Mouse (Mus musculus) embryonic fibroblast, embryonic 13.5 days (primary cell): Measurements from ENCODE around the gene Bean1. TPM values are rescaled to one million over a fixed set of nuclear protein-coding genes. Genes with fewer than 3 reads are reported as not detected.

Experiments
- H3K27ac ChIP-seq: 2 replicates; pipeline ENCODE4 v1.5.1; 2012; ENCODE audit warnings: low read length, control low read depth, inconsistent platforms; ENCODE audit not compliant: insufficient read depth
- H3K4me1 ChIP-seq: 2 replicates; pipeline ENCODE4 v1.6.1; 2011; ENCODE audit warnings: low read length; ENCODE audit not compliant: control insufficient read depth, insufficient read depth
- H3K4me3 ChIP-seq: 2 replicates; pipeline ENCODE4 v1.5.1; 2011; ENCODE audit warnings: mild to moderate bottlenecking, control low read depth, low read length; ENCODE audit not compliant: insufficient read depth
- CTCF ChIP-seq: IDR thresholded peaks from 2 replicates; pipeline ENCODE4 v1.5.1; 2011; ENCODE audit warnings: mild to moderate bottlenecking, control low read depth, low read length, moderate library complexity, borderline replicate concordance; ENCODE audit not compliant: insufficient read depth
- POLR2A ChIP-seq: IDR thresholded peaks from 2 replicates; pipeline ENCODE4 v1.6.1; 2011; ENCODE audit warnings: low read depth, mild to moderate bottlenecking, control low read depth, low read length, moderate library complexity
- polyA plus RNA-seq: library from polyadenylated mRNA; stranded (reverse); fragments of >200 nt; gene quantifications from 2 replicates; pipeline ENCODE4 v1.2.4, GENCODE M21; 2011; ENCODE audit warnings: low read depth; ENCODE audit not compliant: missing spikeins, insufficient read length

Bean1 gene
- polyA plus RNA-seq, 1 experiment: 0.90 TPM

- H3K4me1 ChIP-seq: no peaks in the 10 kb centered on the region
- no peak overlapping the region for H3K27ac ChIP-seq
- TF ChIP-seq CTCF: no peak
- TF ChIP-seq POLR2A: no peak
- no peak overlapping the region for H3K4me3 ChIP-seq
Measured at GRCm38 (mm10) chr8:104232919-104233318, 62.7 kb downstream of the Bean1 start.

GRCm38 (mm10) chr8:104234573-104234972, 64.3 kb downstream of the Bean1 start:
- Histone ChIP-seq H3K27ac (no peak overlapping the region), H3K4me1 (no peaks in the 10 kb centered on the region), H3K4me3 (no peak overlapping the region)
- peak; percentile 59; the same call in 1 of the 2 replicates for TF ChIP-seq CTCF
- no peak for TF ChIP-seq POLR2A

DNA sequence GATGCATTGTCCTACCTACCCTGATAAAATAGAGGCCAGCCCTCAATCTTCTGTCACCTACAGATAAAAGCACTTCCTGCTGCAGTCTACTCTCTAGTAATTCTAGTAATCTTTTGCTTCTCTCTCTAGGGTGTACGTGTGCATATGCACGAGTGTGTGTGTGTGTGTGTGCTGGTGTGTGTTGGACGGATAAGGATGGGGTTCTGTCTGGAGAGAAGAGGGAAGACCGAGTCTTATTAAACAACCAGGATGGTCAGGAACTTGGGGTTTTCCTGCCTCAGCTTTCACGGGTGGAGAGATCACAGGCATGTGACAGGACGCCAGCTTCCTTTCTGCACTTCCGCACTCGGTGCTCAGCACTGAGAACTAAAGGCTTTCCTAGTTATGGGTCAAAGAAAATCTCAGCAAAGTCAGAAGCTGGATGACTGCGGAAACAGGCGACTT, 69.2 kb downstream of the Bean1 start:
- no peak for TF ChIP-seq CTCF
- TF ChIP-seq POLR2A: no peak
- Histone ChIP-seq H3K4me3 (no peak overlapping the region), H3K4me1 (no peaks in the 10 kb centered on the region)

GRCm38 (mm10) chr8:104242038-104242644, 71.9 kb downstream of the Bean1 start:
- no peak overlapping the region for H3K27ac ChIP-seq
- H3K4me1 ChIP-seq: no peaks in the 10 kb centered on the region
- TF ChIP-seq CTCF: no peak
- TF ChIP-seq POLR2A: no peak
- H3K4me3 ChIP-seq: no peak overlapping the region

More for the DNA sequence above, 69.2 kb downstream of the Bean1 start:
- H3K27ac ChIP-seq: no peak overlapping the region

DNA sequence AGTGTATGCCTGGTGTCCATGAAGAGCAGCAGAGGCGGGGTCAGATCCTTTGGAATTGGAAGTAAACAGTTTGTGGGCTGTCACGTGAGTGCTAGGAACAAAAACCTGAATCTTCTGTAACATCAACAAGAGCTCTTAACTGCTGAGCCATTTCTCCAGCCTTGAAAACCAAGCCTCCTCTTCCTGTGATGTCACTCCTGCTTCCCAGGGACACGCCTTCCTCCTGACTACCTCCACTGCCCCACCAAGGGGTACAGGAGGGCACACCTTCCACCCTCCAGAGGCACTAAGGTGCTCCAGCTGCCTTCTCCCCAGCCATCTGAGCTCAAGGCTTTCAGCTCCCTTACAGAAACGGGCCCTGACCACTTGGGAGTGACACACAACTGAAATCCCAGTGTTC, 76.4 kb downstream of the Bean1 start:
- Histone ChIP-seq H3K27ac (no peak overlapping the region), H3K4me3 (no peak overlapping the region), H3K4me1 (no peaks in the 10 kb centered on the region)
- TF ChIP-seq POLR2A (no peak), CTCF (no peak)

DNA sequence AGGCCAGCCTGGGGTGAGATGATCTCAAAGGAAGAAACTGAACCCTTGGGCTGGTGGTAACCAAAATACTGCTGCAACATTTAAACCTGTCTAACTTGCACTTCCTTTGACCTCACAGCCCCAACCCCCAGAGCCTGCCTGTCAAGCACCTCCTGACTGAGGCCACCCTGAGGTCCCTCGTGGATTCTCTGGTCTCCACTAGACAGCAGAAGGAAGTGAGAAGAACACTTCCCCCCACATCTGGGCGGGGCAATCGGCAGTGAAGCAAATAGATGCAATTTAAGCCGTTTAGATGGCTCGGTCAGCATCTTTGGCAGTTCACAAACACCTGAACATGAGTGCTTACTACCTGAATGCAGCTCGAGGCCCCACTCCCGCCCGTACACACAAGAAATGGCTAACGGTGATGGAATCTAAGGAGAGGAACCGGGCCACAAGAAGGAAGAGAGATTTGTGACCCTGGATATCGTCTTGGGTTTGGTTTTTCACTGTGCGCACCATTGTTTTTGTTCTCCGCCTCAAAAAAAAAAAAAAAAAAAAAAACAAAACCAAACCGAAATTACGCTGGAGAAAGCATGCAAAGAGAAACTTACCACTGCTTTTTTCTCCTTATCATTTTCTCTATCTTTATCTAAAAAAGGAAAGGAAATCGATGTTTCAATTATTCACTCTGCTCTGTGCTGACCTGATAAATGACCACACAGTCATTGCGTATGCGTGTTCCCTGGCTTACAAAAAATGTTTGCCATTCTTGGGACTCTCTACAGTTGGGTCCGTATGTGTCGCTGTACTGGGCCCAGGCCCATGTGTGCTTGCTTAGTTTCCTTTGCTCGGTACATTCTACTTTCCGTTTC, 77.0 kb downstream of the Bean1 start:
- no peaks in the 10 kb centered on the region for H3K4me1 ChIP-seq
- H3K4me3 ChIP-seq: peak overlapping the region; percentile 81
- H3K27ac ChIP-seq: no peak overlapping the region
- no peak for TF ChIP-seq CTCF

DNA sequence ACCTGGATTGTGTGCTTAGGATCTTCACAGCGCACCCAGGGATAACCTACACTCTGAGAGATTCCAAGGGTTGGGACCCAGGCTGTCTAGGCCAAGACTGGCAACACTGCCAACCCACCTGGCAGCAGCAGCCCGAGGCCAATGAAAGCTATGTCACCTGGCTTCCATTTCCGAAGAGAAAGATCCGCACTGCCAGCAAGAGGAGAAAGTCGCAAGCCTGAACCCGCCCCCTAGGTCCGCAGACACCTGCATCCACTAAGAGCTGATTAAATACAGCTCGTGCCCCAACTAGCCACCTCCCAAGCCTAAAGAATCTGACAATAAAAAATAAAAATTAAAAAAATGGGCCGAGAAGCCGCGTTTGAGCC, 77.7 kb downstream of the Bean1 start:
- no peak for TF ChIP-seq CTCF
- Histone ChIP-seq H3K27ac (no peak overlapping the region), H3K4me3 (peak overlapping the region; percentile 81)

DNA sequence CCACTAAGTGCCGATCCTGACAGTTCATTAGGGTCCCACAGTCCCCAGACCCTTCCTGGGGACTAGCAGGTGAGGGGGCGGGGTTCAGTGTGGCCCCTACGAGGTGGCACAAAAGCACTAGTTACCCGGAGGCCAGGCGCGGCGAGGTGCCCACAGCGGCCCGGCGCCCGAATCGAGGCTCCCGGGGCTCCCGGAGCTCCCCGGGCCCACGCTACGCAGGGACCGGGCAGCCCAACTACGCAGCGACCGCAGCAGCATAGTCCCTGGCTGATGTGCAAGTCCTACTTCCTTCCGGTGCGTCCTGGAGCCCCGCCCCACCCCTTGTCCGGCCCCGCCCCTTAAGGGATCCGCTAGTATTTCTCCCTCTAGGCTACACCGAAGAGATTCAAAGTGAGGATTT, 78.0 kb downstream of the Bean1 start, which contains the start of gene Tk2:
TSS of gene Tk2 (minus strand) at position 283 of the 400 bp plus-strand sequence.
- H3K27ac ChIP-seq: no peak within 1 kb of the TSS
- H3K4me1 ChIP-seq: no peaks in the 10 kb centered on the region
- TF ChIP-seq POLR2A (peak; percentile 86), CTCF (no peak)
- peak within 1 kb of the TSS; percentile 81 for H3K4me3 ChIP-seq

More for the DNA sequence above, 77.7 kb downstream of the Bean1 start:
- H3K4me1 ChIP-seq: no peaks in the 10 kb centered on the region

GRCm38 (mm10) chr8:104249442-104249996, 79.3 kb downstream of the Bean1 start:
- TF ChIP-seq CTCF: no peak
- no peak for TF ChIP-seq POLR2A
- H3K27ac ChIP-seq: no peak overlapping the region
- H3K4me3 ChIP-seq: no peak overlapping the region
- H3K4me1 ChIP-seq: no peaks in the 10 kb centered on the region

- TF ChIP-seq CTCF: no peak
- peak; percentile 93 for TF ChIP-seq POLR2A
- Histone ChIP-seq H3K27ac (no peak within 1 kb of the TSS), H3K4me1 (no peaks in the 10 kb centered on the region)
Measured at GRCm38 (mm10) chr8:104250439-104251367, 80.5 kb downstream of the Bean1 start, which contains the start of gene Cklf. Gene Cklf, plus strand, starts transcription at chr8:104250861.

More at GRCm38 (mm10) chr8:104250439-104251367, 80.5 kb downstream of the Bean1 start, which contains the start of gene Cklf:
- peak within 1 kb of the TSS; percentile 77 for H3K4me3 ChIP-seq
